Mouse (Mus musculus) left cerebral cortex, adult 18-20 months (tissue): Measurements from ENCODE around the gene Olfm3. TPM values are rescaled to one million over a fixed set of nuclear protein-coding genes. Genes with fewer than 3 reads are reported as not detected.

ENCODE experiments used
- DNase-seq, 2 experiments: peaks; one replicate each; pipeline ENCODE4 v3.0.0; 2021 to 2022; ENCODE audit warnings: low spot score in 2 of 2, mixed read lengths in 1 of 2
- total RNA-seq, 2 experiments: library from RNA; stranded (reverse); gene quantifications; 2 replicates each; pipeline ENCODE4 v1.2.3; 2021

Olfm3 gene
- total RNA-seq, 2 experiments from 2014 or later, result 36.8 to 40.1 TPM

DNA sequence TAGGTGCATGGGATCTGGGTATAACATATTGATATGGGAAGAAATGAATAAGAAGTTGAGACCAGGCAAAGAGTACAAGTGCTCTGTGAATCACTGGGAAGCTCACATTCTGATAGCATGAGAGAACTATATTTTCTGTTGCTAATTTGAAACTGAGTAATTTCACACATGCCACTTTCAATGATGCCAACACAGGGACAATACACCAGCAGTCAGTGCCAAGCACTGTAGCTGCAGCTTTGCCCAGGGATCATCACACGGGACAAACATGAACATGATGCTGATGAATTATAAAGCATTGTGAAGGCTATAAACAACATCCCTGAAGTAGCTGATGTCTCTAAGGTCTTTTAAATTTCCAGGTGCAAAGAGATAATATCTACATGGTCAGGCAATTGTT, 161.0 kb downstream of the Olfm3 start:
- DNase-seq, result no peak

DNA sequence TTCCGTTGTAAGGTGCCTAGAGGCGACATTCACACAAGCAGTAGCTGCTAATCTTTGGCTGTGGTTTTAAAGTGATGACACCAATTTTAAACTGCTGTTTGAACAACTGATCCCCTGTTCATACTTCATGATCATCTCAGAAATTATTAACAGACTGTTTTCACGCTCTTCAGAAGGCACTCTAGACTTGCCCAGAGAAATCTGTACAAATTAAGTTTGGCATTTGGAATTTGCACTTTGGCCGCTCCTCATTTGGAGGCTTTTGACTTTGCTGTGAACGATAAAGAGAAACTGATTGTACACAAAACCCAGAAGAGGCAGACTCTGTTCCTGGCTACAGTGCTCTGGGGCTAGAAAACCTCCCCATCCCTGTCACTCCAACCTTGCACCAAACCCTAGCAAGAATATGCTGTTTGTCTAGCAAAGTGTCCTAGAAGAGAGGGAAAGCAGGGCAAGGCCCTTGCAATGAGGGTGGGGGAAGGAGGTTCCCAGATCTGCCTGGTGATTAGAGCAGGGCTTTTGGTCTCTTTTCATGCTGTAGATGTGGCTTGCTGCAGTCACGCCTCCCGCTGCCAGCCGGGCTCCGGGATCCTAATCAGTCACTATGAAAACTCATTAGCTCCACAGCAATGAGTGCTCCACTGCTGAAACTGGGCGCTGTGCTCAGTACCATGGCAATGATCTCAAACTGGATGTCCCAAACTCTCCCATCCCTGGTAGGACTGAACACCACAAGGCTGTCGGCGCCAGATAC, 176.7 kb downstream of the Olfm3 start:
- no peak for DNase-seq

DNA sequence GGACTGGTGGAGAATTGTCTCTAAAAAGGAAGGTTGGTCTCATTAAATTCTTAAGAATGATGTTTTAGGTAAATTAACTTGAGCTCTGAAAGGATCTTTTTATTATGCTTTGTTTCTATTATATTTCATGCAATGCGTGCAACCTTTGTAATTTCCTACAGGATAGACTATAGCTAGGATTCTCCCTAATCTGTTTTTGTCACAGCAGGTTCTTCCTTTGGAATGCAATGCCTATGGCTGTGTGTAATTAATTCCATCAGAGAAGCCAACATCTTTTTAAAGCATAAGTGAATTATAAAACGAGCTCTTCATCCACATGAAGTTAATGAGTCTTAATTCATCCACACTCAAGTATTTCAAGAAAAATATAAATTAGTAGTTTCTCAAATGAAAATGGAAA, 177.5 kb downstream of the Olfm3 start:
- DNase-seq, result no peak

DNA sequence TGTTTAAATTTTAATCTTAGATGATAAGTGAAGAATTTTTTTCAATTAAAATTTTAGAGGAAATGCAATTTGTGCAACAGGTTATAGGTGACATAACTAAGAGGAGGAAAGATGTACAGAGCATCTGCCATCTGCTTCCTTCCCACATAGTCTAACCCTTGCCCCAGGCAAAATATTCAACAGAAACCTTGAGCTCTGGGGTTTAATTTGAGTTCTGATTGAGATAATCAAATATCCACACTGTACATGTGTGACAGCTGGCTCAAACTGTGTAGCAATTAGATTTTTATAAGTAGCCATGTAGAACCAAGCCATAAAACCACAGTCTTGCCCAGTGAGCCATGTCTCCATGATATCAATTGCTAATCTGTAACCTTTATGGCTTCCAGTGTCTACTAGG, 179.1 kb downstream of the Olfm3 start:
- no peak for DNase-seq

DNA sequence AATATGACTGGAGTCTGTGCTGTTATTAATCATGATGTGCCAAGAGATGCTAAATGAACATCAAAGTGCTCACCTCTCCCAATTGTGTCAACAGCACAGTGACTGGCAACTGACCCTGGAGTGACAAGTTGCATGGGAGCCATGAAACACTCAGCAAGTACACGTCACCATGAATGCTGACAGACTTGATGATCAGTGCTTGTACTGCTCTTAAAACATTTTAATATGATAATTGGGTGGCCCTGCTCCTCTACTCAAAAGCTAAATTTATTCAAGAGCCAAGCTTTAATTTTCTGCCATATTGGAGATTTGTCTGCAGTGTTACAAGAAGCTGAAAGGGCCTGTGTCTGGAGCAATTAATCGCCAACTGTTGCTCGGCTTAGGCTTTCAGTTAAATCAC, 184.4 kb downstream of the Olfm3 start:
- no peak for DNase-seq

DNA sequence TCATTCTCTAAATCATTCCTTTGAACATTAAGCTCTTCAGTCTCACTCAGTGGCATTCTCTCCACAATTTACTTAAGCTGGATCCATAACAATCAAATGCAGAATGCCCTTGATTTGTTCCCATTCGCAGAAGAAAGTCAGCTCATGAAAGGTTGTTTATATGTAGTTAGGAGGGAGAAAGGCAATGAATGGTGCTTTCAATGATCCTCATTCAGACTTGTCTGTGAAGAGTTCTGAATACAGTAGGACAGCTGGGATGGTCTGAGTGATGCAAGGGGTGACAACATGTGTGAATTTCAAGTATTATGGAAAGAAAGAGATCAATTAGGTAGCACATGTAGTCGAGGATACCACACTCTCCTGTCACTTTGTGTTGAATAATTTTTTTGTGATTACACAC, 186.8 kb downstream of the Olfm3 start:
- no peak for DNase-seq

DNA sequence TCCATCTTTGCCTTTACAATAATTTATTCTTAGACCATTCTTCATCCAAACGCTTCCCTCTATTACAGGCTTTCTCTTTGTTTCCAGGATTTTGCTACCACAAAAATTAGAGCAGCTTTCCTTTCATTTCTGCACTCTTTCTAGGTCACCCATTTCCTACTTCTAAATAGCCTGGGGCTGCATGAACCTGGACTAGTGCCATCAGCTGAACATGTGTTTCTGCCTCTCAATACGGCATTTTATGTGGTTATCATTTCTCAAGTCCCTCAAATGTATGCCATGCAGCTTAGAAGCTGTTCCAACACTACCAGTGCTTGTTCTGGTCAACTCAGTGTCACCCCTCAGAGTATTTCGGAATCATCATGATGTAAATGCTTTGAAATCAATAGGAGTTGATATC, 191.6 kb downstream of the Olfm3 start:
- no peak for DNase-seq

DNA sequence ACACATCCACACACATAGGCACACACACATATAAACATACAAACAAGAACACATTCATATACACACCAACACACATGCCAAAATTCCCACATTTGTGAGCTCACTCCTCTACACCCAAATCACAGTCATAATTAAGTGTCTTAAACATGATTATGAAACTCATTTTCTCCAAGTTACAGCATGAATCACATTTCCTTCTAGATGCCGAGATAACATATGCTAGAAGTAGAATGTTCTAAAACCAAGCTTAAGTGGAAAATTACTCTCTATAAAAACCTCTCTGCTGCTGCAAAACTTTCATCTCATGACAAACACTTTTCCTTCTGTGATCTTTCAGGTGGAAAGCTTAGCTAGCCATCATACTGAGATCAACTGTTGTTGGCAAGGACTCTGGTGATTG, 195.7 kb downstream of the Olfm3 start:
- DNase-seq, result no peak

DNA sequence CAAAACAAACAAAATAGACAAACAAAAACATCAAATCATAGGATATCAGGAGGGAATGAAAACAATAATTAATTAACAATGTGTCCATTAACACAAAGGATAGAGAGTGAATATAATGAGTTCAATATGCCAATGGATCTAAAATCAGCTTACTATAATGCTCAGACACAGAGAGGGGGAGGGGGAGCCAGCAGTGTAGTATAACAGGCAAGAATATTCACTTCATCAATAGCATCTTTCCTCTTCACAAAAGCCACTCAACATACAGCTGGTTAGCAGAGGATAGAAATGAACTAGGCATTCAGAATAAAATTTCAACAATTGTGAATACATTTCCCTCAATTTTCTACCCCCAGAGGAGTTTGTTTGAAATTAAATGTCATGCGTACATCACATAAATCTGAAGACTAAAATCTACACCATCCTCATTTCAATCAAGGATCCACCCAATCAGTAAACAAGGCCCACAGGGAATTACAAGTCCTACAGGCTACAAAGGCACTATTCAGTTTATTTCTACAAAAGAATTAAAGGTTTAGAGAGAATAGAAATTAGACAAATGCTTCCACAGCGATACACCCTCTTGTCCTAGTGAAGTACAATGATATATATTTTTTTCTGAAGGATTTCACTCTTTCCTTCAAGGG, 200.4 kb downstream of the Olfm3 start:
- DNase-seq, result no peak

DNA sequence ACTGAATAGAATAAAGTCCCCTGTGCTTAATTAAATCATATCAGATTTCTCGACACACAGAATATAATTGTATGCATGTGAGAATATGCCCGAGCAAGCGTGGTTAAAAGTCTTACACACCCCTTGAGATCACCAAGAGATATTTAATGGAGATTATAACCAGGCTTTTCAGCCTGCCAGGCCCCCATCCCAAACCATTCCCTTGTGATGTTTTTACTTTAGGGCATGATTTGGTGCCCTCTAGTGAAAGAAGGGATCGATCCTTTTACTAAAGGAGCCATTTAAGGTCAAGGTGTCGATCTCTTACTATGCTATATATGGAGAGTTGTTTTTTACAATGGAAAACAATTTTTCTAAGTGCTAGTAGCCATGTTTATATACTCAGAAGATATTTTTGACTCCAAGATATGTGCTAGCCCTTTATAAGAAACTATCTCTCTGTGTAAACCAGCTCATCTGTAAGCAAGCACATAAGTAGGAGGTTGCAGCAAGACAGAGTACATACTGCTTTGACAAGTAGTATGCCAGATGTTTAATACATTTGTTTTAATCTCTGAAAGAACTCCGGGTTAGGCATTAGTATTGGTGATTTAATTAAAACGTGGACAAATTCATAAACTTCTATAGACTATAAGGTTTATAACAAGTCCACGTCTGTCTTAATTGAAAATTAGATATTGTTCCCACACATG, 201.1 kb downstream of the Olfm3 start:
- DNase-seq, result no peak

DNA sequence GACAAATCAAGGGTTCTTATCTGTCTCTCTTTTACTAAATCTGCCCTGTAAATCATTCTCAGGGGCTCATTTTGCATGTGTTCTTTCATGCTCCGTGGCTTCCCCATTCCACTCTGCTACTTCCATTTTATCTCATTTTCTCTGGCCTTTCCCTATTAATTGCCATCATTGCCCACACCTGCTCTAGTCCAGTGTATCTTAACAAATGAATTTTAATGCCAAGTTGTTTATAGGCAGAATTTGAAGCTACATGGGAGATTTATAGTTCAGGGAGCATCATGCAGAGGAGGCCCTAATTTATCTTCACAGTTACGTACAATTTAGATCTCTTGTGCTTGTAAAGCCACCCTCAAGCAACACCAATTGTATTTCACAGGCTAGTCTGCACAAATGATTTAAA, 241.8 kb downstream of the Olfm3 start:
- no peak for DNase-seq

DNA sequence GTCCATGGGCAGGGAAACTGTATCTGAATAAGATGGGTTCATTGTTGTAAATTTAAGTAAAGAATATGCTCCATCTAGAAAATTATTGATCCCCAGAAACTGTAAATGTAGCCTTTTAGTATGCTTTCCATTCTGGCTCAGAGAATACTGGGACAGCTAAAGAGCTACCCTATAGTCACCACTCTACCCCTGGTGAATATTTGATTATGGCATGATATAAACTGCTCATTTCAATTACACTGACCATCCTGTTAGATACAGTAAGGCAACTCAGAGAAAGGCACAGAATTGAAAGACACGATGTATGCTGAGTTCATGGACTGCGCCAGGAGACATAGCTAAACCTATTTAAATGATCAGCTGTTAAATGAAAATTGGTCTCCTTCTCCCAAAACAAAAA, 242.4 kb downstream of the Olfm3 start:
- DNase-seq, result no peak

DNA sequence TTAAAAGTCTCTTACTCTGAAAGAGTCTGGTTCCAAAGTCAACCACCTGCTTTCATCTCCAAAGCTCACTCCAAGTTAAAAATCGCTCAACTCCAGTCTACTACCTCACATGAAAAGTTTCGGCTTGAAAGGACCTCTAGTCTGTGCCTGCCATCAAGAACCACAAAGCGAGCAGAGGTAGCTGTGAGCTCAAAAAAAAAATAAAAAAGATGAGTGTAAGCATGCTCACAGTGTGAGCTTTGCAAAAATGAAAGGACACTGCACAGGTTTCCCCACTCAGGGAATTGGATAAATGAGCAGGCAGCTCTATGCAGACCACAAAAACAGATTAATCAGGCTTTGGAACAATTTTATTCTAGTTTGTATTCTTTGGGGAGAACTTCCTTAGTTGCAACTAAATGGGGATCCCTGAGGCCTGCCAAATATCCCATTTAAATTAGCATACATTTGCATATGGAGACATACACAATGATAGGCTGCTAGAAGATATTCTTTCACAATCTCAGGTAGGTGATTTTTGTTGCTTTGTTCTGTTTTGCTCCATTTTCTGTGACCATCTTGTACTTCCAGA, 255.1 kb downstream of the Olfm3 start:
- no peak for DNase-seq

DNA sequence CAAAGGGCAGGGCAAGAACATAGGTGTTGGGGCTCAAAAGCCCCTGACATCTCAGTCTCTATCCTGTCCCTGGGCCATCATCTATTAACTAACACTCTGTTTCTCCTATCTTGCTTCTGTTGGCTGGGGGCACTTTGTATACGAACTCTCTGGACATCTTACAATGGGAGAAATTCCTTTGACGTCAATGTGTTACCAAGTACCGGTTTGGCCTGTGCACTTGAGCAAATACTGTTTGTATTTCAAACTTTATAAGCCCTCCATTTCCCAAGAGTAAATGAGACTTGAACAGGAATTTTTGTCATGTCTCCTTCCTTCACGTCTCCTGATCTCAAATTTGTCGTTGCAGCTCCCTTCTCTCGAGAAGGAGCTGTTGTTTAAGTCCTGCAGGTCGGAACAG, 270.7 kb downstream of the Olfm3 start:
- DNase-seq, result no peak
